Mouse (Mus musculus) hindbrain, embryonic 10.5 days (tissue): ENCODE results near the gene Utp11. TPM values are rescaled to one million over a fixed set of nuclear protein-coding genes. Genes with fewer than 3 reads are reported as not detected.
A peak's percentile ranks its signal among the peaks of the same experiment; 100 is the strongest.

Source experiments
- DNase-seq: peaks from one replicate; pipeline ENCODE4 v3.0.0-alpha.2; 2017; ENCODE audit warnings: low spot score
- H3K27ac ChIP-seq: fragments of 300-500 bp; sonication (generic); 2 replicates; pipeline ENCODE4 v1.5.1; 2016; ENCODE audit warnings: mild to moderate bottlenecking, moderate library complexity
- H3K27me3 ChIP-seq: fragments of 300-500 bp; sonication (generic); 2 replicates; pipeline ENCODE4 v1.6.1; 2016; ENCODE audit warnings: mild to moderate bottlenecking; ENCODE audit not compliant: poor library complexity, insufficient read depth, severe bottlenecking
- H3K36me3 ChIP-seq: fragments of 300-500 bp; sonication (generic); 2 replicates; pipeline ENCODE4 v1.6.1; 2016; ENCODE audit warnings: mild to moderate bottlenecking, moderate library complexity
- H3K4me1 ChIP-seq: fragments of 300-500 bp; sonication (generic); replicated peaks from 2 replicates; pipeline ENCODE4 v1.6.1; 2016; ENCODE audit warnings: mild to moderate bottlenecking
- H3K4me3 ChIP-seq: fragments of 300-500 bp; sonication (generic); 2 replicates; pipeline ENCODE4 v1.5.1; 2016; ENCODE audit warnings: mild to moderate bottlenecking, moderate library complexity
- H3K9me3 ChIP-seq: fragments of 300-500 bp; sonication (generic); 2 replicates; pipeline ENCODE4 v1.6.1; 2016; ENCODE audit warnings: mild to moderate bottlenecking, moderate library complexity
- WGBS: fragments of 180-500 bp; shearing (Covaris S2); methylation state at CpG from one replicate; pipeline ENCODE4 v1.1.7; 2016; 5-methylcytosine and 5-hydroxymethylcytosine counted together
- polyA plus RNA-seq: library from polyadenylated mRNA; unstranded; fragments of >200 nt; fragmentation: Nextera tagmentation; extraction: Ambion mirVana; gene quantifications from 2 replicates; pipeline ENCODE4 v1.2.1, GENCODE M21; 2016

Gene Utp11
- polyA plus RNA-seq, 1 experiment from 2014 or later: 62.8 TPM

DNA sequence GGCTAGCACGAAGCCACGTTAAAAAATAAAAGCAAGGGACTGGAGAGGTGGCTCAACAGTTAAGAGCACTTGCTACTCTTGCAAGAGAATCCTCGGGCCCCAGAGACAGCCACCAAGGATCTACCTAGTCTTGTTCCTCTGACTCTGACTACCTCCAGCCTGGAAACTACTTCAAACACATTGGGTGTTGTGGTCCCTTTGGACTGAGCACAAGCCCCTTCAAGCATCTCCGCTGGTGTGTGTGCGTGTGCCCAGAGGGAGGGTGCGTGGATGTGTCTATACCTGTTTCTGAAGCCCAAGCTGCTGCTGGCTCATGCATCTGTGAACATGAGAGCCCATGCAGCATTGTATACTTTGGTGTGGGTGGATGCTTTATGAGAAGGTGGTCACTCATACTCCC is 17.4 kb downstream of the Utp11 start:
- H3K9me3 ChIP-seq: no peaks in the 10 kb centered on the region
- H3K27ac ChIP-seq: no peak overlapping the region
- peaks cover 48% of the 10 kb centered on the region for H3K36me3 ChIP-seq
- 84% methylated on average over 6 of the region's 6 CpGs for WGBS
- H3K4me3 ChIP-seq: no peak overlapping the region
- peaks cover 38% of the 10 kb centered on the region for H3K4me1 ChIP-seq
- DNase-seq: no peak
- peaks cover 36% of the 10 kb centered on the region for H3K27me3 ChIP-seq

GRCm38 (mm10) chr4:124675037-124675436 is 18.4 kb downstream of the Utp11 start:
- peaks cover 45% of the 10 kb centered on the region for H3K27me3 ChIP-seq
- H3K4me1 ChIP-seq: peaks cover 47% of the 10 kb centered on the region
- no peak overlapping the region for H3K4me3 ChIP-seq
- peak overlapping the region; percentile 73; the same call in 1 of the 2 replicates for H3K27ac ChIP-seq
- under 1% methylated on average over 4 of the region's 4 CpGs for WGBS
- peak; percentile 68 for DNase-seq
- peaks cover 39% of the 10 kb centered on the region for H3K36me3 ChIP-seq
- no peaks in the 10 kb centered on the region for H3K9me3 ChIP-seq

DNA sequence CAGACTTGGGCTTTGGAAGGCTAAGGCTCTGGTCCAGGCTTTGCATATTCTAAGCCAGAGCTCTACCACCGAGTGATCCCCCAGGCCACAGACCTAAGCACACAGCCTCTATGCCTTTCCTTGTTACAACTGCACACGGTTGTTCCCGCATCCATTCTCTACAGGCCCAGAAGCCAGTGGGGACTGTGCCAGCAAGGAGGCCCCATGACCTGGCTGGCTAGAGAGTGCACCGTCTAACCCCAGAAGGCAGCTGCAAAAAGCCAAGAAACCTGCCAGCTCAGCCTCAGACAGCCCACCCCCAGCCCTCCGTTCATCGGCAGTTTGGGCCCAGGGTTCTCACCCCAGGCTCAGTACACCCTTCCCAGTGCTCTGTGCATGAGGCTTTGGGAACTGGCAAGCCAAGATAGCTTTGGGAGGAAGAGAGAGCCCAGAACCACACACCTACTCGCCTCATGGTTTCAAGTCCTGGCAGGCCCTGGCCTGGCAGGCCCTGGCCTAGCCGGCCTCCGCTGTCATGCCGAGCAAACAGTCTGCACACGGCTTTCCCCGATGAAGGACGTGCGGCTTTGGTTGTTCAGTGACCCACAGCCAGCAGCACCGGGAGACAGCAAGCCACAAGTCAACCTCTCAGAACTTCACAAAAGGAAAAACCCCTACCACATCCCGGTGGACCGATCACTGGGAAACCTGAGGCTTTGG is 18.9 kb downstream of the Utp11 start:
- DNase-seq: no peak
- H3K27me3 ChIP-seq: peaks cover 47% of the 10 kb centered on the region
- peaks cover 47% of the 10 kb centered on the region for H3K4me1 ChIP-seq
- H3K27ac ChIP-seq: peak overlapping the region; percentile 73
- 45% methylated on average over 17 of the region's 17 CpGs for WGBS
- no peak overlapping the region for H3K4me3 ChIP-seq
- H3K9me3 ChIP-seq: no peaks in the 10 kb centered on the region
- peaks cover 34% of the 10 kb centered on the region for H3K36me3 ChIP-seq

- peak; percentile 53 for DNase-seq
- WGBS: 3% methylated on average over 30 of the region's 31 CpGs
- peak overlapping the region; percentile 68 for H3K27ac ChIP-seq
- peaks cover 15% of the 10 kb centered on the region for H3K36me3 ChIP-seq
- peak overlapping the region; percentile 43 for H3K4me3 ChIP-seq
- no peaks in the 10 kb centered on the region for H3K9me3 ChIP-seq
- peaks cover 66% of the 10 kb centered on the region for H3K27me3 ChIP-seq
- peaks cover 60% of the 10 kb centered on the region for H3K4me1 ChIP-seq
These were observed 20.8 kb downstream of the Utp11 start for GRCm38 (mm10) chr4:124672347-124673320.

GRCm38 (mm10) chr4:124671583-124671982 is 21.8 kb downstream of the Utp11 start:
- H3K4me3 ChIP-seq: peak overlapping the region; percentile 43
- peak overlapping the region; percentile 68 for H3K27ac ChIP-seq
- peaks cover 68% of the 10 kb centered on the region for H3K4me1 ChIP-seq
- H3K36me3 ChIP-seq: peaks cover 5% of the 10 kb centered on the region
- H3K27me3 ChIP-seq: peaks cover 76% of the 10 kb centered on the region
- no peak for DNase-seq
- WGBS: 33% methylated on average over 7 of the region's 7 CpGs
- H3K9me3 ChIP-seq: no peaks in the 10 kb centered on the region

GRCm38 (mm10) chr4:124670232-124670631 is 23.2 kb downstream of the Utp11 start:
- peaks cover 68% of the 10 kb centered on the region for H3K4me1 ChIP-seq

GRCm38 (mm10) chr4:124668078-124668477 is 25.3 kb downstream of the Utp11 start:
- WGBS: 8% methylated on average over 8 of the region's 8 CpGs
- Histone ChIP-seq H3K27me3 (peaks cover 97% of the 10 kb centered on the region), H3K9me3 (no peaks in the 10 kb centered on the region), H3K27ac (peak overlapping the region; percentile 81), H3K36me3 (no peaks in the 10 kb centered on the region), H3K4me3 (peak overlapping the region; percentile 29; the same call in 1 of the 2 replicates), H3K4me1 (peaks cover 66% of the 10 kb centered on the region)
- no peak for DNase-seq

More at GRCm38 (mm10) chr4:124670232-124670631, 23.2 kb downstream of the Utp11 start:
- H3K27ac ChIP-seq: no peak overlapping the region
- H3K9me3 ChIP-seq: no peaks in the 10 kb centered on the region
- WGBS: 57% methylated on average over 8 of the region's 8 CpGs
- no peak overlapping the region for H3K4me3 ChIP-seq
- no peaks in the 10 kb centered on the region for H3K36me3 ChIP-seq
- no peak for DNase-seq
- peaks cover 90% of the 10 kb centered on the region for H3K27me3 ChIP-seq

- no peaks in the 10 kb centered on the region for H3K36me3 ChIP-seq
- H3K27me3 ChIP-seq: peaks cover 97% of the 10 kb centered on the region
- 17% methylated on average over 14 of the region's 14 CpGs for WGBS
- H3K4me3 ChIP-seq: peak overlapping the region; percentile 29
- H3K9me3 ChIP-seq: no peaks in the 10 kb centered on the region
- peak overlapping the region; percentile 81 for H3K27ac ChIP-seq
- DNase-seq: no peak
- H3K4me1 ChIP-seq: peaks cover 65% of the 10 kb centered on the region
These were observed 25.8 kb downstream of the Utp11 start for GRCm38 (mm10) chr4:124667476-124668033.

DNA sequence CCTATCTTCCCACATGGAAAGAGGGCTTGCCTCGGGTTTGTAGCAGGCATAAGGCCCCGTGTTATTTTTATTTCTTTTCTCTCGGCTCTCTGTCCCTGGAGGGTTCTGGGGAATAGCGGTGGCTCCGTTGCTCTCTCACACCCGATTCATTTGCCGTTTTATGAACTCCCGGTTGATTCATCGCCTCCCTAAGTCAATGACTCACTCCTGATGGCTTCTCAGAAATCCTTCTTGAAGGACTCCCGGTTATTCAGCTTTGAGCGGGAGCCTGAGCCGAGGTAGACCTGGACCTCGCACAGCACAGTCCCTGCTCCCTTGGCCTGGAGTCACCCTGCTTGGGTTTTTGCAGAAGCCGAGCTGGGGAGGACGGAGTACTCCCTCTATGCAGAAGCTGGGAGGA is 28.8 kb downstream of the Utp11 start:
- WGBS: 75% methylated on average over 15 of the region's 15 CpGs
- Histone ChIP-seq H3K27me3 (peaks cover 97% of the 10 kb centered on the region), H3K9me3 (no peaks in the 10 kb centered on the region), H3K4me3 (no peak overlapping the region), H3K36me3 (no peaks in the 10 kb centered on the region), H3K4me1 (peaks cover 66% of the 10 kb centered on the region), H3K27ac (no peak overlapping the region)
- DNase-seq: no peak

- Histone ChIP-seq H3K9me3 (no peaks in the 10 kb centered on the region), H3K27me3 (peaks cover 98% of the 10 kb centered on the region), H3K36me3 (no peaks in the 10 kb centered on the region), H3K4me3 (no peak overlapping the region), H3K4me1 (peaks cover 71% of the 10 kb centered on the region), H3K27ac (no peak overlapping the region)
- DNase-seq: no peak
- 74% methylated on average over 9 of the region's 9 CpGs for WGBS
These were observed 29.2 kb downstream of the Utp11 start for GRCm38 (mm10) chr4:124664185-124664584.

DNA sequence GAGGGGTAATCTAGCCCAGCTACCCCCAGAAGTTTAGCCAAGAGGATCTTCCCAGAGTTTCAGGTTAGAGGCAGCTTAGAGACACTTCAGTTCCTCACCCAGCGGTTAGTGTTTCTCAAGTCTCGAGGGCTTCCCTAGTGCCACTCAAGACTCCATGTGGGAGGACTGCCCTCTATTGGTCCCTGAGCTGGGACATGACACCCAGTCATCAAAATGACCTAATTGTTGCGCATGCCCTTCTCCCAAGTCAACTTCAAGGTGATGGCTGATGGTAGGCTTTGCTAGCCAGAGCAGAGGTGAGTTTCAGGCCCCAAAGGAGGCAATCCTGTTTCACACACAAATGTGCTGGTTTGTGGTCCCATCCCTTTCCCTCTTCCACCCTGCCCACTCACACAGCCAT is 30.4 kb downstream of the Utp11 start:
- DNase-seq: no peak
- no peaks in the 10 kb centered on the region for H3K36me3 ChIP-seq
- WGBS: 62% methylated on average over 3 of the region's 3 CpGs
- H3K9me3 ChIP-seq: no peaks in the 10 kb centered on the region
- H3K4me3 ChIP-seq: no peak overlapping the region
- H3K27me3 ChIP-seq: peaks cover 98% of the 10 kb centered on the region
- H3K27ac ChIP-seq: no peak overlapping the region
- H3K4me1 ChIP-seq: peaks cover 72% of the 10 kb centered on the region

DNA sequence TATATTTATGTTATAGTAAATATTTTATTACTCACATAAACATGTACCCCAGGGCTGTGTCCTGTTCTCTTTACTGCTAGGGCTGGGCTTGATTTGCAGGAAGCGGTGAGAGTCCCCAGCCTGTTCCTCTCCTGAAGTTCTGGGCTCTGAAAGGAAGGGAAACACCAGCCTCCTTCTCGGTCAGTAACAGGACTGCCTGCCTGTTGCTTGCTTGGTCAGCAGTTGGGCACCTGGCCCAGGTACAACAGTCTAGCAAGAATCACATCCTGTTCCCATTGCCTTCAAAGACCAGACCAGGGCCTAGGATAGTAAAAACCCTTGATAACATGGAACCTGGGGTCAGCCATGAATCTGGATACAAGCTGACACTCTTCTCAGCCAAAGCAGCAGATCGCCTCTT is 32.8 kb downstream of the Utp11 start:
- WGBS: 35% methylated on average over 3 of the region's 3 CpGs

More for the DNA sequence above, 32.8 kb downstream of the Utp11 start:
- no peak for DNase-seq
- H3K27me3 ChIP-seq: peaks cover 96% of the 10 kb centered on the region
- H3K36me3 ChIP-seq: no peaks in the 10 kb centered on the region
- H3K4me1 ChIP-seq: peaks cover 82% of the 10 kb centered on the region
- H3K27ac ChIP-seq: no peak overlapping the region
- no peaks in the 10 kb centered on the region for H3K9me3 ChIP-seq
- peak overlapping the region; percentile 76 for H3K4me3 ChIP-seq
